Mouse (Mus musculus): ENCODE results near the gene Kif22.

Kif22 gene

GRCm38 (mm10) chr7:126983113-126983512 is 59.2 kb downstream of the Kif22 start:
- DNase-seq: no peak

GRCm38 (mm10) chr7:126982054-126982453 is 60.2 kb downstream of the Kif22 start:
- no peak for DNase-seq

- DNase-seq: no peak
These were observed 60.7 kb downstream of the Kif22 start for GRCm38 (mm10) chr7:126981601-126982000.

GRCm38 (mm10) chr7:126978841-126979240 is 63.4 kb downstream of the Kif22 start:
- DNase-seq: no peak

Measured in layer of hippocampus, adult 9-11 months (tissue).